Mouse (Mus musculus): ENCODE measurements around the gene Pls3. TPM values are rescaled to one million over a fixed set of nuclear protein-coding genes. Genes with fewer than 3 reads are reported as not detected.

The Pls3 gene
- polyA plus RNA-seq, 1 experiment: 51.6 TPM

GRCm38 (mm10) chrX:75833006-75833641 lies 41.9 kb downstream of the Pls3 start:
- Histone ChIP-seq H3K36me3 (ENCODE audit: control insufficient read depth, insufficient read depth) (no peaks in the 10 kb centered on the region), H3K27me3 (ENCODE audit: control insufficient read depth, insufficient read depth, insufficient read length) (no peaks in the 10 kb centered on the region), H3K4me2 (ENCODE audit: low read depth) (peak overlapping the region; percentile 76), H3K79me2 (ENCODE audit: control insufficient read depth, insufficient read depth) (peaks cover 53% of the 10 kb centered on the region), H3ac (ENCODE audit: control insufficient read depth, insufficient read length) (no peak overlapping the region), H3K4me3 (no peak overlapping the region)
- TF ChIP-seq REST (IDR thresholded peaks at IDR 0.05; ENCODE audit: insufficient read depth, insufficient read length) (no peak), MAX (IDR thresholded peaks at IDR 0.05; ENCODE audit: low read depth) (no peak), MYOG (IDR thresholded peaks at IDR 0.05; ENCODE audit: control insufficient read depth in 1 of 3, insufficient read depth in 1 of 3, insufficient read length in 2 of 3, low read depth in 2 of 3) (no peak), POLR2AphosphoS2 (IDR thresholded peaks at IDR 0.05; ENCODE audit: insufficient read length, low read depth) (no peak), USF1 (IDR thresholded peaks at IDR 0.05; ENCODE audit: low read depth) (no peak), CEBPB (IDR thresholded peaks at IDR 0.05; ENCODE audit: insufficient read depth, poor library complexity, severe bottlenecking) (no peak), TCF3 (IDR thresholded peaks at IDR 0.05; ENCODE audit: insufficient read length, low read depth) (no peak), MYOD1 (IDR thresholded peaks at IDR 0.05; ENCODE audit: control insufficient read depth in 1 of 3, insufficient read length in 2 of 3, low read depth in 2 of 3) (no peak), E2F4 (IDR thresholded peaks at IDR 0.05; ENCODE audit: insufficient read depth) (no peak), POLR2A (IDR thresholded peaks at IDR 0.05; ENCODE audit: insufficient read length, low read depth) (no peak), SRF (IDR thresholded peaks at IDR 0.05; ENCODE audit: control insufficient read depth, insufficient read length, low read depth) (no peak)

- TF ChIP-seq USF1 (IDR thresholded peaks at IDR 0.05; ENCODE audit: low read depth) (no peak), CEBPB (IDR thresholded peaks at IDR 0.05; ENCODE audit: insufficient read depth, poor library complexity, severe bottlenecking) (no peak)
- Histone ChIP-seq H3K79me2 (ENCODE audit: control insufficient read depth, insufficient read depth) (peaks cover 41% of the 10 kb centered on the region), H3K4me3 (no peak overlapping the region), H3K36me3 (ENCODE audit: control insufficient read depth, insufficient read depth) (peaks cover 11% of the 10 kb centered on the region), H3K27me3 (ENCODE audit: control insufficient read depth, insufficient read depth, insufficient read length) (no peaks in the 10 kb centered on the region), H3ac (ENCODE audit: control insufficient read depth, insufficient read length) (no peak overlapping the region), H3K4me2 (ENCODE audit: low read depth) (no peak overlapping the region)
Measured at GRCm38 (mm10) chrX:75829867-75830255, 45.1 kb downstream of the Pls3 start.

- Histone ChIP-seq H3K27me3 (ENCODE audit: control insufficient read depth, insufficient read depth, insufficient read length) (no peaks in the 10 kb centered on the region), H3K36me3 (ENCODE audit: control insufficient read depth, insufficient read depth) (peaks cover 13% of the 10 kb centered on the region), H3K4me2 (ENCODE audit: low read depth) (no peak overlapping the region), H3ac (ENCODE audit: control insufficient read depth, insufficient read length) (no peak overlapping the region), H3K79me2 (ENCODE audit: control insufficient read depth, insufficient read depth) (peaks cover 45% of the 10 kb centered on the region), H3K4me3 (no peak overlapping the region)
- TF ChIP-seq USF1 (IDR thresholded peaks at IDR 0.05; ENCODE audit: low read depth) (no peak), SRF (IDR thresholded peaks at IDR 0.05; ENCODE audit: control insufficient read depth, insufficient read length, low read depth) (no peak), TCF12 (IDR thresholded peaks at IDR 0.05; ENCODE audit: insufficient read depth, poor library complexity, severe bottlenecking) (no peak), POLR2A (IDR thresholded peaks at IDR 0.05; ENCODE audit: insufficient read length, low read depth) (no peak), REST (IDR thresholded peaks at IDR 0.05; ENCODE audit: insufficient read depth, insufficient read length) (no peak), MYOD1 (IDR thresholded peaks at IDR 0.05; ENCODE audit: control insufficient read depth in 1 of 3, insufficient read length in 2 of 3, low read depth in 2 of 3) (no peak), MAX (IDR thresholded peaks at IDR 0.05; ENCODE audit: low read depth) (no peak), MYOG (IDR thresholded peaks at IDR 0.05; ENCODE audit: control insufficient read depth in 1 of 3, insufficient read depth in 1 of 3, insufficient read length in 2 of 3, low read depth in 2 of 3) (no peak), TCF3 (IDR thresholded peaks at IDR 0.05; ENCODE audit: insufficient read length, low read depth) (no peak)
Measured at GRCm38 (mm10) chrX:75829240-75829866, 45.6 kb downstream of the Pls3 start.

GRCm38 (mm10) chrX:75818647-75819271 lies 56.2 kb downstream of the Pls3 start:
- TF ChIP-seq MAX (IDR thresholded peaks at IDR 0.05; ENCODE audit: low read depth): no peak
- TF ChIP-seq CEBPB (IDR thresholded peaks at IDR 0.05; ENCODE audit: insufficient read depth, poor library complexity, severe bottlenecking): no peak
- TF ChIP-seq TCF3 (IDR thresholded peaks at IDR 0.05; ENCODE audit: insufficient read length, low read depth): no peak
- peak; percentile 57 for TF ChIP-seq SRF (IDR thresholded peaks at IDR 0.05; ENCODE audit: control insufficient read depth, insufficient read length, low read depth)
- no peak for TF ChIP-seq E2F4 (IDR thresholded peaks at IDR 0.05; ENCODE audit: insufficient read depth)
- no peak for TF ChIP-seq MYOG (IDR thresholded peaks at IDR 0.05; ENCODE audit: control insufficient read depth in 1 of 3, insufficient read depth in 1 of 3, insufficient read length in 2 of 3, low read depth in 2 of 3)
- no peak for TF ChIP-seq POLR2AphosphoS2 (IDR thresholded peaks at IDR 0.05; ENCODE audit: insufficient read length, low read depth)
- no peak for TF ChIP-seq REST (IDR thresholded peaks at IDR 0.05; ENCODE audit: insufficient read depth, insufficient read length)
- TF ChIP-seq POLR2A (IDR thresholded peaks at IDR 0.05; ENCODE audit: insufficient read length, low read depth): no peak
- no peak for TF ChIP-seq USF1 (IDR thresholded peaks at IDR 0.05; ENCODE audit: low read depth)
- TF ChIP-seq MYOD1 (IDR thresholded peaks at IDR 0.05; ENCODE audit: control insufficient read depth in 1 of 3, insufficient read length in 2 of 3, low read depth in 2 of 3): peak in 1 of 3 experiments; percentile 59
- no peak for TF ChIP-seq TCF12 (IDR thresholded peaks at IDR 0.05; ENCODE audit: insufficient read depth, poor library complexity, severe bottlenecking)
- no peak overlapping the region for H3K4me3 ChIP-seq
- H3ac ChIP-seq (ENCODE audit: control insufficient read depth, insufficient read length): no peak overlapping the region
- no peaks in the 10 kb centered on the region for H3K27me3 ChIP-seq (ENCODE audit: control insufficient read depth, insufficient read depth, insufficient read length)
- H3K36me3 ChIP-seq (ENCODE audit: control insufficient read depth, insufficient read depth): peaks cover 5% of the 10 kb centered on the region
- peaks cover 15% of the 10 kb centered on the region for H3K79me2 ChIP-seq (ENCODE audit: control insufficient read depth, insufficient read depth)
- H3K4me2 ChIP-seq (ENCODE audit: low read depth): peak overlapping the region; percentile 53
